Mouse (Mus musculus): Measurements from ENCODE around the gene Gm10722. TPM values are rescaled to one million over a fixed set of nuclear protein-coding genes. Genes with fewer than 3 reads are reported as not detected.
"Not testable (repeated sequence)": the region's sequence is repeated elsewhere in the genome, so short reads cannot be mapped to it uniquely, and the experiment has no call there.

Gm10722 gene
- not detected in 2 replicates for polyA plus RNA-seq (2011; ENCODE audit: insufficient read depth, insufficient read length, low read depth, missing spikeins)

- not testable (repeated sequence) for H3K4me1 ChIP-seq (ENCODE audit: control insufficient read depth, insufficient read depth, low read length); H3K4me3 ChIP-seq (ENCODE audit: low read depth, low read length); H3K27ac ChIP-seq (ENCODE audit: insufficient read depth, low read length); H3K9me3 ChIP-seq (replicated peaks; ENCODE audit: control insufficient read depth, insufficient read depth, low read length, poor library complexity, severe bottlenecking); H3K27me3 ChIP-seq (ENCODE audit: control insufficient read depth, insufficient read depth, low read length, poor library complexity, severe bottlenecking); H3K36me3 ChIP-seq (ENCODE audit: control insufficient read depth, insufficient read depth, low read length, poor library complexity, severe bottlenecking); H3K9ac ChIP-seq (ENCODE audit: low read depth, poor library complexity, severe bottlenecking)
Observed at GRCm38 (mm10) chr9:3000445-3000972, at the start of gene Gm10722. TSS of gene Gm10722 (plus strand) at chr9:3000922.

DNA sequence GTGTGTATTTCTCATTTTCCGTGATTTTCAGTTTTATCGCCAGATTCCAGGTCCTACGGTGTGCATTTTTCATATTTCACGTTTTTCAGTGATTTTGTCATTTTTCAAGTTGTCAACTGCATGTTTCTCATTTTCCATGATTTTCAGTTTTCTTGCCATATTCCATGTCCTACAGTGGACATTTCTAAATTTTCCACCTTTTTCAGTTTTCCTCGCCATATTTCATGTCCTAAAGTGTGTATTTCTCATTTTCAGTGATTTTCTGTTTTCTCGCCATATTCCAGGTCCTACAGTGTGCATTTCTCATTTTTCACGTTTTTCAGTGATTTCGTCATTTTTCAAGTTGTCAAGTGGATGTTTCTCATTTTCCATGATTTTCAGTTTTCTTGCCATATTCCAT lies 284 bp downstream of the Gm10722 start:
- not testable (repeated sequence) for H3K27me3 ChIP-seq (ENCODE audit: control insufficient read depth, insufficient read depth, low read length, poor library complexity, severe bottlenecking); H3K9ac ChIP-seq (ENCODE audit: low read depth, poor library complexity, severe bottlenecking); H3K27ac ChIP-seq (ENCODE audit: insufficient read depth, low read length); H3K36me3 ChIP-seq (ENCODE audit: control insufficient read depth, insufficient read depth, low read length, poor library complexity, severe bottlenecking); H3K9me3 ChIP-seq (replicated peaks; ENCODE audit: control insufficient read depth, insufficient read depth, low read length, poor library complexity, severe bottlenecking); H3K4me3 ChIP-seq (ENCODE audit: low read depth, low read length); H3K4me1 ChIP-seq (ENCODE audit: control insufficient read depth, insufficient read depth, low read length)

DNA sequence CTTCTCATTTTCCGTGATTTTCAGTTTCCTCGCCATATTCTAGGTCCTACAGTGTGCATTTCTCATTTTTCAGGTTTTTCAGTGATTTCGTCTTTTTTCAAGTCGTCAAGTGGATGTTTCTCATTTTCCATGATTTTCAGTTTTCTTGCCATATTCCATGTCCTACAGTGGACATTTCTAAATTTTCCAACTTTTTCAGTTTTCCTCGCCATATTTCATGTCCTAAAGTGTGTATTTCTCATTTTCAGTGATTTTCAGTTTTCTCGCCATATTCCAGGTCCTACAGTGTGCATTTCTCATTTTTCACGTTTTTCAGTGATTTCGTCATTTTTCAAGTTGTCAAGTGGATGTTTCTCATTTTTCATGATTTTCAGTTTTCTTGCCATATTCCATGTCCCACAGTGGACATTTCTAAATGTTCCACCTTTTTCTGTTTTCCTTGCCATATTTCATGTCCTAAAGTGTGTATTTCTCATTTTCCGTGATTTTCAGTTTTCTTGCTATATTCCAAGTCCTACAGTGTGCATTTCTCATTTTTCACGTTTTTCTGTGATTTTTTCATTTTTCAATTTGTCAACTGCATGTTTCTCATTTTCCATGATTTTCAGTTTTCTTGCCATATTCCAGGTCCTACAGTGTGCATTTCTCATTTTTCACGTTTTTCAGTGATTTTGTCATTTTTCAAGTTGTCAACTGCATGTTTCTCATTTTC lies 1.4 kb downstream of the Gm10722 start:
- not testable (repeated sequence) for H3K27ac ChIP-seq (ENCODE audit: insufficient read depth, low read length); H3K9ac ChIP-seq (ENCODE audit: low read depth, poor library complexity, severe bottlenecking); H3K36me3 ChIP-seq (ENCODE audit: control insufficient read depth, insufficient read depth, low read length, poor library complexity, severe bottlenecking); H3K4me1 ChIP-seq (ENCODE audit: control insufficient read depth, insufficient read depth, low read length); H3K9me3 ChIP-seq (replicated peaks; ENCODE audit: control insufficient read depth, insufficient read depth, low read length, poor library complexity, severe bottlenecking); H3K27me3 ChIP-seq (ENCODE audit: control insufficient read depth, insufficient read depth, low read length, poor library complexity, severe bottlenecking); H3K4me3 ChIP-seq (ENCODE audit: low read depth, low read length)
- 0 out of 2 replicates have a peak, but pooled peaks have one; percentile 18 for TF ChIP-seq EP300 (IDR thresholded peaks at IDR 0.05; ENCODE audit: insufficient read depth, low read depth, low read length)

GRCm38 (mm10) chr9:3002794-3003396 lies 2.2 kb downstream of the Gm10722 start, which contains the start of gene Gm11168:
TSS of gene Gm11168 (plus strand) at chr9:3003346.
- not testable (repeated sequence) for H3K27ac ChIP-seq (ENCODE audit: insufficient read depth, low read length); H3K4me3 ChIP-seq (ENCODE audit: low read depth, low read length); H3K4me1 ChIP-seq (ENCODE audit: control insufficient read depth, insufficient read depth, low read length); H3K36me3 ChIP-seq (ENCODE audit: control insufficient read depth, insufficient read depth, low read length, poor library complexity, severe bottlenecking); H3K9ac ChIP-seq (ENCODE audit: low read depth, poor library complexity, severe bottlenecking); H3K27me3 ChIP-seq (ENCODE audit: control insufficient read depth, insufficient read depth, low read length, poor library complexity, severe bottlenecking)
- H3K9me3 ChIP-seq (replicated peaks; ENCODE audit: control insufficient read depth, insufficient read depth, low read length, poor library complexity, severe bottlenecking): peaks cover 12% of the 10 kb centered on the region

GRCm38 (mm10) chr9:3006179-3006578 lies 5.5 kb downstream of the Gm10722 start:
- H3K27me3 ChIP-seq (ENCODE audit: control insufficient read depth, insufficient read depth, low read length, poor library complexity, severe bottlenecking); H3K36me3 ChIP-seq (ENCODE audit: control insufficient read depth, insufficient read depth, low read length, poor library complexity, severe bottlenecking); H3K4me1 ChIP-seq (ENCODE audit: control insufficient read depth, insufficient read depth, low read length); H3K4me3 ChIP-seq (ENCODE audit: low read depth, low read length); H3K27ac ChIP-seq (ENCODE audit: insufficient read depth, low read length); H3K9ac ChIP-seq (ENCODE audit: low read depth, poor library complexity, severe bottlenecking): not testable (repeated sequence)
- H3K9me3 ChIP-seq (replicated peaks; ENCODE audit: control insufficient read depth, insufficient read depth, low read length, poor library complexity, severe bottlenecking): peaks cover 15% of the 10 kb centered on the region

DNA sequence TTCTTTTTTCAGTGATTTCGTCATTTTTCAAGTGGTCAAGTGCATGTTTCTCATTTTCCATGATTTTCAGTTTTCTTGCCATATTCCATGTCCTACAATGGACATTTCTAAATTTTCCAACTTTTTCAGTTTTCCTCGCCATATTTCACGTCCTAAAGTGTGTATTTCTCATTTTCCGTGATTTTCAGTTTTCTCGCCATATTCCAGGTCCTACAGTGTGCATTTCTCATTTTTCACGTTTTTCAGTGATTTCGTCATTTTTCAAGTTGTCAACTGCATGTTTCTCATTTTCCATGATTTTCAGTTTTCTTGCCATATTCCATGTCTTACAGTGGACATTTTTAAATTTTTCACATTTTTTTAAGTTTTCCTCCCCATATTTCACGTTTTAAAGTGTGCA lies 5.9 kb downstream of the Gm10722 start:
- not testable (repeated sequence) for H3K9ac ChIP-seq (ENCODE audit: low read depth, poor library complexity, severe bottlenecking); H3K4me1 ChIP-seq (ENCODE audit: control insufficient read depth, insufficient read depth, low read length); H3K27me3 ChIP-seq (ENCODE audit: control insufficient read depth, insufficient read depth, low read length, poor library complexity, severe bottlenecking); H3K36me3 ChIP-seq (ENCODE audit: control insufficient read depth, insufficient read depth, low read length, poor library complexity, severe bottlenecking); H3K27ac ChIP-seq (ENCODE audit: insufficient read depth, low read length); H3K4me3 ChIP-seq (ENCODE audit: low read depth, low read length)
- H3K9me3 ChIP-seq (replicated peaks; ENCODE audit: control insufficient read depth, insufficient read depth, low read length, poor library complexity, severe bottlenecking): peaks cover 15% of the 10 kb centered on the region

- H3K9ac ChIP-seq (ENCODE audit: low read depth, poor library complexity, severe bottlenecking); H3K4me3 ChIP-seq (ENCODE audit: low read depth, low read length); H3K4me1 ChIP-seq (ENCODE audit: control insufficient read depth, insufficient read depth, low read length); H3K27ac ChIP-seq (ENCODE audit: insufficient read depth, low read length); H3K27me3 ChIP-seq (ENCODE audit: control insufficient read depth, insufficient read depth, low read length, poor library complexity, severe bottlenecking); H3K36me3 ChIP-seq (ENCODE audit: control insufficient read depth, insufficient read depth, low read length, poor library complexity, severe bottlenecking): not testable (repeated sequence)
- H3K9me3 ChIP-seq (replicated peaks; ENCODE audit: control insufficient read depth, insufficient read depth, low read length, poor library complexity, severe bottlenecking): peaks cover 12% of the 10 kb centered on the region
Observed at GRCm38 (mm10) chr9:3007272-3007671, 6.5 kb downstream of the Gm10722 start.

GRCm38 (mm10) chr9:3009331-3009730 lies 8.6 kb downstream of the Gm10722 start:
- not testable (repeated sequence) for H3K4me3 ChIP-seq (ENCODE audit: low read depth, low read length); H3K36me3 ChIP-seq (ENCODE audit: control insufficient read depth, insufficient read depth, low read length, poor library complexity, severe bottlenecking); H3K9me3 ChIP-seq (replicated peaks; ENCODE audit: control insufficient read depth, insufficient read depth, low read length, poor library complexity, severe bottlenecking); H3K9ac ChIP-seq (ENCODE audit: low read depth, poor library complexity, severe bottlenecking); H3K4me1 ChIP-seq (ENCODE audit: control insufficient read depth, insufficient read depth, low read length); H3K27me3 ChIP-seq (ENCODE audit: control insufficient read depth, insufficient read depth, low read length, poor library complexity, severe bottlenecking); H3K27ac ChIP-seq (ENCODE audit: insufficient read depth, low read length)

DNA sequence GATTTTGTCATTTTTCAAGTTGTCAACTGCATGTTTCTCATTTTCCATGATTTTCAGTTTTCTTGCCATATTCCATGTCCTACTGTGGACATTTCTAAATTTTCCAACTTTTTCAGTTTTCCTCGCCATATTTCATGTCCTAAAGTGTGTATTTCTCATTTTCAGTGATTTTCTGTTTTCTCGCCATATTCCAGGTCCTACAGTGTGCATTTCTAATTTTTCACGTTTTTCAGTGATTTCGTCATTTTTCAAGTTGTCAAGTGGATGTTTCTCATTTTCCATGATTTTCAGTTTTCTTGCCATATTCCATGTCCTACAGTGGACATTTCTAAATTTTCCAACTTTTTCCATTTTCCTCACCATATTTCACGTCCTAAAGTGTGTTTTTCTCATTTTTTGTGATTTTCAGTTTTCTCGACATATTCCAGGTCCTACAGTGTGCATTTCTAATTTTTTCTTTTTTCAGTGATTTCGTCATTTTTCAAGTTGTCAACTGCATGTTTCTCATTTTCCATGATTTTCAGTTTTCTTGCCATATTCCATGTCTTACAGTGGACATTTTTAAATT lies 11.4 kb downstream of the Gm10722 start:
- not testable (repeated sequence) for H3K9me3 ChIP-seq (replicated peaks; ENCODE audit: control insufficient read depth, insufficient read depth, low read length, poor library complexity, severe bottlenecking); H3K36me3 ChIP-seq (ENCODE audit: control insufficient read depth, insufficient read depth, low read length, poor library complexity, severe bottlenecking); H3K27ac ChIP-seq (ENCODE audit: insufficient read depth, low read length); H3K4me1 ChIP-seq (ENCODE audit: control insufficient read depth, insufficient read depth, low read length); H3K27me3 ChIP-seq (ENCODE audit: control insufficient read depth, insufficient read depth, low read length, poor library complexity, severe bottlenecking); H3K4me3 ChIP-seq (ENCODE audit: low read depth, low read length); H3K9ac ChIP-seq (ENCODE audit: low read depth, poor library complexity, severe bottlenecking)

Data from ES-Bruce4 (cell line).